Mouse (Mus musculus): ENCODE data around the gene Sod1.

DNA sequence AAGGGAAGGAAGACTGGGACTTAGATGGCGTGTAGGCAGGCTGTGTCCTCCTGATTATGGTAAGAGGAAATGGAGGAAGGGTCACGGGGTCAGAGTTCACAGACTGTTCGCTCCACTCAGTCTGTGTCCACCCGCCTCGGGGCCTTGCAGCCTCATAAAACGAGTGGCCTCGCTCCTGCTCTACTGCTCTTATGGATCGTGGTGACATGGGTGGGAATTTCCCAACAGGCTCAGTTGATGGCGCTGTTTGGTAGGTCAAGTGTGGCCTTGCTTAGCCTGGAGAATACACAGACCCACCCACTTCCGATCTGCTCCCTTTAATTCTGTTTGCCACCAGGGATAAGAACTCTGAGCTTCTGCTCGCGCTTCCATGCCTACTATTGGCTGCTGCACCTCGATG lies 33.1 kb upstream of the Sod1 start:
- no peak for TF ChIP-seq GATA1 (IDR thresholded peaks at IDR 0.05; ENCODE audit: low read length)
- no peak for TF ChIP-seq TAL1 (IDR thresholded peaks at IDR 0.05; ENCODE audit: low read length)
